Mouse (Mus musculus): ENCODE results near the gene Drd2. TPM values are rescaled to one million over a fixed set of nuclear protein-coding genes. Genes with fewer than 3 reads are reported as not detected.

Drd2 gene
- polyA plus RNA-seq (2012; rRNA removed) (not detected in 2 replicates), polyA plus RNA-seq (2014; fragmentation: Nextera tagmentation; extraction: Ambion mirVana) (not detected in 2 replicates)

GRCm38 (mm10) chr9:49340136-49341043 lies at the start of gene Drd2:
Drd2 (plus strand) TSS chr9:49340627.
- TF ChIP-seq EP300 (IDR thresholded peaks at IDR 0.05; ENCODE audit: low read depth) (no peak), CTCF (IDR thresholded peaks at IDR 0.05; ENCODE audit: low read depth) (no peak)
- H3K9me3 ChIP-seq (ENCODE audit: control insufficient read depth, low read length), result no peaks in the 10 kb centered on the region
- no peaks in the 10 kb centered on the region for H3K4me1 ChIP-seq (replicated peaks; ENCODE audit: control insufficient read depth in 2 of 2, insufficient read depth in 2 of 2, low read length in 1 of 2)
- H3K27ac ChIP-seq, result no peak within 1 kb of the TSS
- 0 out of 2 replicates have a peak within 1 kb of the TSS, but pooled peaks have one; percentile 22 for H3K4me2 ChIP-seq (ENCODE audit: low read depth)
- ATAC-seq (ENCODE audit: insufficient read depth), result 0 out of 2 replicates have a peak, but pooled peaks have one; percentile 13
- no peak within 1 kb of the TSS for H3K9ac ChIP-seq (replicated peaks)
- WGBS (ENCODE audit: insufficient replicate concordance), result 3% methylated on average over 80 of the region's 84 CpGs
- H3K4me3 ChIP-seq (ENCODE audit: insufficient read depth in 1 of 2, low read depth in 2 of 2, low read length in 2 of 2), result no peak within 1 kb of the TSS
- H3K36me3 ChIP-seq (replicated peaks; ENCODE audit: control insufficient read depth, insufficient read depth, low read depth), result no peaks in the 10 kb centered on the region
- H3K27me3 ChIP-seq (ENCODE audit: control insufficient read depth, insufficient read depth, low read length), result peaks cover 27% of the 10 kb centered on the region
- no peak for DNase-seq (ENCODE audit: low read depth in 3 of 3, low spot score in 3 of 3)

- TF ChIP-seq CTCF (IDR thresholded peaks at IDR 0.05; ENCODE audit: low read depth), result no peak
- TF ChIP-seq EP300 (IDR thresholded peaks at IDR 0.05; ENCODE audit: low read depth), result no peak
- no peak for ATAC-seq (ENCODE audit: insufficient read depth)
- no peak overlapping the region for H3K4me3 ChIP-seq (ENCODE audit: insufficient read depth in 1 of 2, low read depth in 2 of 2, low read length in 2 of 2)
These were observed 45.3 kb upstream of the Drd2 start for GRCm38 (mm10) chr9:49295101-49295500.

GRCm38 (mm10) chr9:49307576-49307975 lies 32.9 kb upstream of the Drd2 start:
- Histone ChIP-seq H3K4me2 (ENCODE audit: low read depth) (no peak overlapping the region), H3K9me3 (ENCODE audit: control insufficient read depth, low read length) (no peaks in the 10 kb centered on the region), H3K36me3 (replicated peaks; ENCODE audit: control insufficient read depth, insufficient read depth, low read depth) (no peaks in the 10 kb centered on the region), H3K9ac (replicated peaks) (no peak overlapping the region), H3K4me3 (ENCODE audit: insufficient read depth in 1 of 2, low read depth in 2 of 2, low read length in 2 of 2) (no peak overlapping the region), H3K27me3 (ENCODE audit: control insufficient read depth, insufficient read depth, low read length) (no peaks in the 10 kb centered on the region), H3K27ac (no peak overlapping the region), H3K4me1 (replicated peaks; ENCODE audit: control insufficient read depth in 2 of 2, insufficient read depth in 2 of 2, low read length in 1 of 2) (no peaks in the 10 kb centered on the region)
- no peak for DNase-seq (ENCODE audit: low read depth in 3 of 3, low spot score in 3 of 3)
- ATAC-seq (ENCODE audit: insufficient read depth), result no peak
- TF ChIP-seq EP300 (IDR thresholded peaks at IDR 0.05; ENCODE audit: low read depth) (no peak), CTCF (IDR thresholded peaks at IDR 0.05; ENCODE audit: low read depth) (no peak)
- 37% methylated on average over 3 of the region's 3 CpGs for WGBS (ENCODE audit: insufficient replicate concordance)

More at GRCm38 (mm10) chr9:49295101-49295500, 45.3 kb upstream of the Drd2 start:
- no peaks in the 10 kb centered on the region for H3K4me1 ChIP-seq (replicated peaks; ENCODE audit: control insufficient read depth in 2 of 2, insufficient read depth in 2 of 2, low read length in 1 of 2)
- no peaks in the 10 kb centered on the region for H3K9me3 ChIP-seq (ENCODE audit: control insufficient read depth, low read length)
- H3K27me3 ChIP-seq (ENCODE audit: control insufficient read depth, insufficient read depth, low read length), result no peaks in the 10 kb centered on the region
- H3K27ac ChIP-seq, result no peak overlapping the region
- H3K36me3 ChIP-seq (replicated peaks; ENCODE audit: control insufficient read depth, insufficient read depth, low read depth), result no peaks in the 10 kb centered on the region
- no peak overlapping the region for H3K9ac ChIP-seq (replicated peaks)
- 32% methylated on average over 1 of the region's 1 CpGs for WGBS (ENCODE audit: insufficient replicate concordance)
- DNase-seq (ENCODE audit: low read depth in 3 of 3, low spot score in 3 of 3), result no peak
- H3K4me2 ChIP-seq (ENCODE audit: low read depth), result no peak overlapping the region

- H3K4me3 ChIP-seq (ENCODE audit: insufficient read depth in 1 of 2, low read depth in 2 of 2, low read length in 2 of 2), result no peak overlapping the region
- no peaks in the 10 kb centered on the region for H3K36me3 ChIP-seq (replicated peaks; ENCODE audit: control insufficient read depth, insufficient read depth, low read depth)
- no peaks in the 10 kb centered on the region for H3K9me3 ChIP-seq (ENCODE audit: control insufficient read depth, low read length)
- no peak overlapping the region for H3K27ac ChIP-seq
- H3K4me1 ChIP-seq (replicated peaks; ENCODE audit: control insufficient read depth in 2 of 2, insufficient read depth in 2 of 2, low read length in 1 of 2), result no peaks in the 10 kb centered on the region
- DNase-seq (ENCODE audit: low read depth in 3 of 3, low spot score in 3 of 3), result no peak
- H3K27me3 ChIP-seq (ENCODE audit: control insufficient read depth, insufficient read depth, low read length), result no peaks in the 10 kb centered on the region
- H3K4me2 ChIP-seq (ENCODE audit: low read depth), result no peak overlapping the region
- ATAC-seq (ENCODE audit: insufficient read depth), result no peak
- TF ChIP-seq EP300 (IDR thresholded peaks at IDR 0.05; ENCODE audit: low read depth), result no peak
- no peak for TF ChIP-seq CTCF (IDR thresholded peaks at IDR 0.05; ENCODE audit: low read depth)
- WGBS (ENCODE audit: insufficient replicate concordance), result 38% methylated on average over 4 of the region's 4 CpGs
- no peak overlapping the region for H3K9ac ChIP-seq (replicated peaks)
These were observed 29.6 kb upstream of the Drd2 start for GRCm38 (mm10) chr9:49310821-49311220.

- H3K27me3 ChIP-seq (ENCODE audit: control insufficient read depth, insufficient read depth, low read length), result no peaks in the 10 kb centered on the region
- no peak for DNase-seq (ENCODE audit: low read depth in 3 of 3, low spot score in 3 of 3)
These were observed 21.8 kb upstream of the Drd2 start for GRCm38 (mm10) chr9:49318638-49319037.

More at GRCm38 (mm10) chr9:49318638-49319037, 21.8 kb upstream of the Drd2 start:
- Histone ChIP-seq H3K4me2 (ENCODE audit: low read depth) (no peak overlapping the region), H3K36me3 (replicated peaks; ENCODE audit: control insufficient read depth, insufficient read depth, low read depth) (no peaks in the 10 kb centered on the region), H3K4me3 (ENCODE audit: insufficient read depth in 1 of 2, low read depth in 2 of 2, low read length in 2 of 2) (no peak overlapping the region), H3K4me1 (replicated peaks; ENCODE audit: control insufficient read depth in 2 of 2, insufficient read depth in 2 of 2, low read length in 1 of 2) (no peaks in the 10 kb centered on the region), H3K9ac (replicated peaks) (no peak overlapping the region), H3K27ac (no peak overlapping the region), H3K9me3 (ENCODE audit: control insufficient read depth, low read length) (no peaks in the 10 kb centered on the region)
- TF ChIP-seq CTCF (IDR thresholded peaks at IDR 0.05; ENCODE audit: low read depth), result no peak
- TF ChIP-seq EP300 (IDR thresholded peaks at IDR 0.05; ENCODE audit: low read depth), result no peak
- no peak for ATAC-seq (ENCODE audit: insufficient read depth)
